Mouse (Mus musculus) cortical plate, adult 2 months (tissue): ENCODE data around the gene Rrp1.

Experiments used
- CTCF ChIP-seq: fragments of 200-500 bp; IDR thresholded peaks from 2 replicates; pipeline ENCODE4 v1.5.1; 2011; ENCODE audit warnings: mild to moderate bottlenecking, control low read depth, low read length; ENCODE audit not compliant: insufficient read depth; ENCODE audit errors: extremely low read depth
- POLR2A ChIP-seq: fragments of 200-500 bp; IDR thresholded peaks from 2 replicates; pipeline ENCODE4 v1.6.1; 2011; ENCODE audit warnings: mild to moderate bottlenecking, low read length, control low read depth; ENCODE audit not compliant: insufficient read depth; ENCODE audit errors: extremely low read depth

GRCm38 (mm10) chr10:78361951-78362350 lies 50.9 kb downstream of the Rrp1 start:
- no peak for TF ChIP-seq POLR2A
- no peak for TF ChIP-seq CTCF
